Mouse (Mus musculus) hindbrain, embryonic 10.5 days (tissue): Measurements from ENCODE around the gene Gm8909. TPM values are rescaled to one million over a fixed set of nuclear protein-coding genes. Genes with fewer than 3 reads are reported as not detected.
"Not testable (repeated sequence)": the region's sequence is repeated elsewhere in the genome, so short reads cannot be mapped to it uniquely, and the experiment has no call there.

Source experiments
- DNase-seq: peaks from one replicate; pipeline ENCODE4 v3.0.0-alpha.2; 2017; ENCODE audit warnings: low spot score
- H3K27ac ChIP-seq: fragments of 300-500 bp; sonication (generic); 2 replicates; pipeline ENCODE4 v1.5.1; 2016; ENCODE audit warnings: mild to moderate bottlenecking, moderate library complexity
- H3K27me3 ChIP-seq: fragments of 300-500 bp; sonication (generic); 2 replicates; pipeline ENCODE4 v1.6.1; 2016; ENCODE audit warnings: mild to moderate bottlenecking; ENCODE audit not compliant: poor library complexity, insufficient read depth, severe bottlenecking
- H3K36me3 ChIP-seq: fragments of 300-500 bp; sonication (generic); 2 replicates; pipeline ENCODE4 v1.6.1; 2016; ENCODE audit warnings: mild to moderate bottlenecking, moderate library complexity
- H3K4me1 ChIP-seq: fragments of 300-500 bp; sonication (generic); replicated peaks from 2 replicates; pipeline ENCODE4 v1.6.1; 2016; ENCODE audit warnings: mild to moderate bottlenecking
- H3K4me3 ChIP-seq: fragments of 300-500 bp; sonication (generic); 2 replicates; pipeline ENCODE4 v1.5.1; 2016; ENCODE audit warnings: mild to moderate bottlenecking, moderate library complexity
- H3K9me3 ChIP-seq: fragments of 300-500 bp; sonication (generic); 2 replicates; pipeline ENCODE4 v1.6.1; 2016; ENCODE audit warnings: mild to moderate bottlenecking, moderate library complexity
- WGBS: fragments of 180-500 bp; shearing (Covaris S2); methylation state at CpG from one replicate; pipeline ENCODE4 v1.1.7; 2016; 5-methylcytosine and 5-hydroxymethylcytosine counted together
- polyA plus RNA-seq: library from polyadenylated mRNA; unstranded; fragments of >200 nt; fragmentation: Nextera tagmentation; extraction: Ambion mirVana; gene quantifications from 2 replicates; pipeline ENCODE4 v1.2.1, GENCODE M21; 2016

The Gm8909 gene
- polyA plus RNA-seq, 1 experiment from 2014 or later = 0.22 TPM

DNA sequence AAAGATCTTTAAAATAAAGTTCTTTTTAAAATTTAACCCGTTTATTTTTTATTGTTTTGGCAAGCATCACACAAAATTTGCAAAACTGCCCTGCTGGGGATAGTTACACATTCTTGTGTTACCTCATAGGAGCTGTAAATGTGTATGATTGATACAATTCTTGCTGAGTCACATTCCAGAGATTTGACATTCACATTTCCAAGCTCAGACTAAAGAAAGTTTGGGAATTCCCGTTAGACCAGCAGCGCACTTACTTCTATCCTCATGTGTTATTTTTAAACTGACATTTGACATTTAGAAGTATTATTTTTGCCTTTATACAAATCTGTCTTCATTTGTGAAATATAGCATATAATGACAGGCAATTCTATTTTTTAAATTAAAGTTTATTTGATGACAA lies 44.2 kb downstream of the Gm8909 start:
- not testable (repeated sequence) for H3K36me3 ChIP-seq, H3K4me3 ChIP-seq, H3K9me3 ChIP-seq, H3K4me1 ChIP-seq, H3K27ac ChIP-seq, DNase-seq
- WGBS = 76% methylated on average over 3 of the region's 3 CpGs
- H3K27me3 ChIP-seq = peaks cover 50% of the 10 kb centered on the region

DNA sequence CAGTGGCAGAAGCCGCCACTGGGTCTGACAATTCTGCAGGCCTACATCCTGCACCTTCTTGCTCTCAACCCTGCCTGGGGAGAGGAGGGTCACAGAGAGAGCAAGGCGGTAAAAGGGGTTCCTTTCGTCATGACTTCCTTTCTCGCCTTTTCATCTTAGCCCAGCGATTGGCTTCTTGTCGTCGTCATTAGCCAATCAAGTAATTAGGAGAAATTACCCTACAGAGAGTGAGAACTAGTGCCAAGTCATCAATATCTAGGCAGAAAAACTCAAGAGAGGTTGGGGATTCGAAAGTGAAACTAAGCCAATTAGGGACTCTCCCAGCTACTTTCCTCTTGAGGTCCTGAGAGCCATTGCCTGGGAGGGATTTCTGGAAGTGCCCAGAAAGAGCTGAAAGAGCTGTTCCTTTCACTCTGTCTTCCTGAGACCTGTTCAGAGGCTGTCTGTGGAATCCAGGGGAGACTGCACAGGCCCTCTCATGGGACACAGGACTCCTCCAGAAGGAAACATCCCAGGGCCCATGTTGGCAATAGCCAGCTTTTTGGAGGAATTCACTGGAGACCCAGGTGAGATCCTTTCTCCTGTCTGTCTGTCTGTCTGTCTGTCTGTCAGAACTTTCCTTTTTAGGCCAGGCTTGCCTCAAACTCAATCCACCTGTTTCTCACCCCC lies 46.9 kb downstream of the Gm8909 start, which contains the start of gene Gm19684:
Gene Gm19684 (plus strand): TSS at position 327 of the 669 bp plus-strand sequence.
- WGBS = 12% methylated on average over 8 of the region's 8 CpGs
- Histone ChIP-seq H3K4me3 (0 out of 2 replicates have a peak within 1 kb of the TSS, but pooled peaks have one; percentile 6), H3K27me3 (peaks cover 51% of the 10 kb centered on the region)
- not testable (repeated sequence) for H3K9me3 ChIP-seq, DNase-seq, H3K27ac ChIP-seq, H3K4me1 ChIP-seq, H3K36me3 ChIP-seq

DNA sequence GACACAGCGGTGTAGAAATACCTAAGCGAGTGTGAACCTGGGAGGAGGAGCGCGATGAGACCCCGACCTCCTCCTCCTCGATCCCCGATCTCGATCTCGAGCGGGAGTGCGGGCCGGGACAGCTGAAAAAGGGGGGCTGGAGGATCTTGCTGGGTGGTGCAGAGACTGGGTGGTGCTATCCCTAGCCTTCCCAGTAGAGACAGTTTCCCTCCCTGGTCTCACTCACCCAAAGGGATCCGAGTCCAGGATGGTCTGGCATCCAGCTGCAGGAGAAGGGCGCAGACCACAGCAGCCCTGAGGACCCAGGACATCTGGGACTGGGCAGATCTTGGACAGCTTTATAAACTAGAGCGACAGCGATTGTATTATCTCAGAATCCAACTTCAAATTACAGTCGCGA lies 47.5 kb downstream of the Gm8909 start:
- WGBS = 23% methylated on average over 18 of the region's 18 CpGs
- not testable (repeated sequence) for H3K4me1 ChIP-seq, H3K36me3 ChIP-seq, DNase-seq, H3K9me3 ChIP-seq, H3K27ac ChIP-seq, H3K4me3 ChIP-seq
- H3K27me3 ChIP-seq = peaks cover 51% of the 10 kb centered on the region

DNA sequence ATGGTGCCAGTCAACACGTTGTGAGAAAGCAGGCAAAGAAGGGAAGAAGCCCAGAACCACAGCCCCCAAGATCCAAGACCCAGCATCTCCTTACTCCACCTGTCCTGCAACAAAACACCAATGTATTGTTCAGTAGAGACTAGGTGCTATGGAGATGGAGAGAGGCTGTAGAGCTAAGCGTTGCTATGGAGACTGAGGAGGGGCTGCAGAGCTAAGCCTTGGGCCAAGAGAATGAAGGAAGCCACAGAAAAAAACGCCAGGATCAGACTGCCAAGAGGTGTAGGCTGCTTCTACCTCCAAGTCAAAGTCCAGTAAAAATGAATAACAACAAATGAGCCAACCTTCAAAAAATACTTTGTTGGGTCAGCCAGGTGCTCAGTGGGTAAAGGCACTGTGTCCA lies 51.8 kb downstream of the Gm8909 start:
- not testable (repeated sequence) for H3K9me3 ChIP-seq

More for the DNA sequence above, 51.8 kb downstream of the Gm8909 start:
- WGBS = 24% methylated on average over 3 of the region's 3 CpGs
- H3K4me1 ChIP-seq, DNase-seq, H3K27ac ChIP-seq, H3K36me3 ChIP-seq, H3K4me3 ChIP-seq: not testable (repeated sequence)
- H3K27me3 ChIP-seq = peaks cover 45% of the 10 kb centered on the region

Other genes with a start within 250 kb of the Gm8909 start
- 105 and 116 TPM in 2 replicates for gene Abcf1, start 198.8 kb downstream of the Gm8909 start, polyA plus RNA-seq
- gene Gnl1, start 188.7 kb downstream of the Gm8909 start, polyA plus RNA-seq = 50.5 and 55.2 TPM in 2 replicates
- gene Prr3, start 188.3 kb downstream of the Gm8909 start, polyA plus RNA-seq = 46.1 and 52.0 TPM in 2 replicates
- gene H2-T24, start 148.0 kb downstream of the Gm8909 start, polyA plus RNA-seq = 4.3 and 4.9 TPM in 2 replicates
- gene H2-T23, start 135.7 kb downstream of the Gm8909 start, polyA plus RNA-seq = 4.0 and 4.2 TPM in 2 replicates
- 7.4 and 8.9 TPM in 2 replicates for gene H2-T22, start 125.8 kb downstream of the Gm8909 start, polyA plus RNA-seq
- not detected in 2 replicates for gene Gm6034, start 125.6 kb downstream of the Gm8909 start, polyA plus RNA-seq
- gene Gm11127, start 110.2 kb downstream of the Gm8909 start, polyA plus RNA-seq = not detected in 2 replicates
- gene Gm19684, start 46.9 kb downstream of the Gm8909 start, polyA plus RNA-seq = not detected in 2 replicates
- gene Gm7030, start 39.1 kb downstream of the Gm8909 start, polyA plus RNA-seq = not detected in 2 replicates
- gene H2-T3, start 21.8 kb upstream of the Gm8909 start, polyA plus RNA-seq = not detected in 2 replicates
- 98.6 and 110 TPM in 2 replicates for gene Rpp21, start 89.5 kb upstream of the Gm8909 start, polyA plus RNA-seq
- gene Trim39, start 103.7 kb upstream of the Gm8909 start, polyA plus RNA-seq = 21.1 and 23.8 TPM in 2 replicates
- gene H2-M10.2, start 118.0 kb upstream of the Gm8909 start, polyA plus RNA-seq = 0.20 and 0.22 TPM in 2 replicates
- gene H2-M10.1, start 157.6 kb upstream of the Gm8909 start, polyA plus RNA-seq = not detected in 2 replicates
- not detected in 2 replicates for gene H2-M10.3, start 199.9 kb upstream of the Gm8909 start, polyA plus RNA-seq